Mouse (Mus musculus) intestine, embryonic 16.5 days (tissue): ENCODE results near the gene Atp5j2. TPM values are rescaled to one million over a fixed set of nuclear protein-coding genes. Genes with fewer than 3 reads are reported as not detected.

ENCODE experiments used
- ATAC-seq: fragments of 200-750 bp; cut with Nextera tagmentation; 2 replicates; pipeline ENCODE4 v1.8.0; 2017; ENCODE audit warnings: moderate TSS enrichment, moderate library complexity
- H3K27ac ChIP-seq: fragments of 300-500 bp; sonication (generic); 2 replicates; pipeline ENCODE4 v1.5.1; 2014; ENCODE audit warnings: mild to moderate bottlenecking, low read length
- H3K27me3 ChIP-seq: fragments of 300-500 bp; sonication (generic); replicated peaks from 2 replicates; pipeline ENCODE4 v1.6.1; 2014; ENCODE audit warnings: low read length, control low read depth, mixed read lengths; ENCODE audit not compliant: control insufficient read depth, insufficient read depth
- H3K36me3 ChIP-seq: fragments of 300-500 bp; sonication (generic); 2 replicates; pipeline ENCODE4 v1.6.1; 2014; ENCODE audit warnings: low read length, control low read depth; ENCODE audit not compliant: control insufficient read depth, insufficient read depth
- H3K4me1 ChIP-seq: fragments of 300-500 bp; sonication (generic); 2 replicates; pipeline ENCODE4 v1.6.1; 2014; ENCODE audit warnings: low read length, control low read depth, mixed read lengths; ENCODE audit not compliant: control insufficient read depth, insufficient read depth
- H3K4me2 ChIP-seq: fragments of 300-500 bp; sonication (generic); 2 replicates; pipeline ENCODE4 v1.6.1; 2014; ENCODE audit warnings: low read depth, low read length, control low read depth
- H3K4me3 ChIP-seq: fragments of 300-500 bp; sonication (generic); 2 replicates; pipeline ENCODE4 v1.5.1; 2014; ENCODE audit warnings: mild to moderate bottlenecking, low read length
- H3K9ac ChIP-seq: fragments of 300-500 bp; sonication (generic); 2 replicates; pipeline ENCODE4 v1.6.1; 2014; ENCODE audit warnings: low read depth, low read length
- H3K9me3 ChIP-seq: fragments of 300-500 bp; sonication (generic); 2 replicates; pipeline ENCODE4 v1.6.1; 2016; ENCODE audit warnings: low read length, control low read depth; ENCODE audit not compliant: control insufficient read depth
- WGBS: fragments of 180-500 bp; shearing (Covaris S2); extraction: QIAGEN DNeasy Blood & Tissue Kit; methylation state at CpG from one replicate; pipeline ENCODE4 v1.1.7; 2014; 5-methylcytosine and 5-hydroxymethylcytosine counted together
- polyA plus RNA-seq: library from polyadenylated mRNA; unstranded; fragments of >200 nt; fragmentation: Nextera tagmentation; extraction: Ambion mirVana; gene quantifications from 2 replicates; pipeline ENCODE4 v1.2.1, GENCODE M21; 2015

Atp5j2 gene
- polyA plus RNA-seq, 1 experiment from 2014 or later = 956 TPM

DNA sequence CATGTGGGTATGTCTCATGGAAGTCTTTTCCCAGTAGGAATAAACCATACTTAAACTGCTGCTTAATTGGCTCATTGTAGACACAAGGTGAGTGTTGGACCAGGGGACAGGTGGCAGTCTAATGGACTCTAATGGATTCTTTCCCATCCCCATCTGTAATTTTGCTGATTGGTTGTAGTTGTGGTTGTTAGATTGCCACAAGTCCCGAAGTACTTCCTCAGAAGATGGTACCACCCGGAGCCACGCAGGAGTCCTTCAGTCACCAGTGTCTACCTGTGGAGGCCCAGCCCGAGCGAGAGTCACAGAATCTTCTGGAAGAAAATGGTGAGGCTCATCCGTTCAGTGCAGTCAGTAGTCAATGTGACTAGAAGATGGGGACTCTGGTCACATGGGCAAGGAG lies 15.5 kb upstream of the Atp5j2 start:
- Histone ChIP-seq H3K4me2 (no peak overlapping the region), H3K9ac (no peak overlapping the region), H3K9me3 (no peaks in the 10 kb centered on the region), H3K27me3 (no peaks in the 10 kb centered on the region), H3K4me1 (peaks cover 11% of the 10 kb centered on the region), H3K4me3 (no peak overlapping the region), H3K27ac (no peak overlapping the region), H3K36me3 (no peaks in the 10 kb centered on the region)
- 96% methylated on average over 6 of the region's 6 CpGs for WGBS
- no peak for ATAC-seq

GRCm38 (mm10) chr5:145205041-145205440 lies 13.2 kb upstream of the Atp5j2 start:
- no peaks in the 10 kb centered on the region for H3K36me3 ChIP-seq
- peaks cover 20% of the 10 kb centered on the region for H3K4me1 ChIP-seq
- H3K27ac ChIP-seq = no peak overlapping the region
- ATAC-seq = no peak
- 16% methylated on average over 9 of the region's 9 CpGs for WGBS
- H3K9me3 ChIP-seq = no peaks in the 10 kb centered on the region
- H3K4me2 ChIP-seq = peak overlapping the region; percentile 67
- peak overlapping the region; percentile 57; the same call in 1 of the 2 replicates for H3K9ac ChIP-seq
- H3K4me3 ChIP-seq = peak overlapping the region; percentile 36
- no peaks in the 10 kb centered on the region for H3K27me3 ChIP-seq

DNA sequence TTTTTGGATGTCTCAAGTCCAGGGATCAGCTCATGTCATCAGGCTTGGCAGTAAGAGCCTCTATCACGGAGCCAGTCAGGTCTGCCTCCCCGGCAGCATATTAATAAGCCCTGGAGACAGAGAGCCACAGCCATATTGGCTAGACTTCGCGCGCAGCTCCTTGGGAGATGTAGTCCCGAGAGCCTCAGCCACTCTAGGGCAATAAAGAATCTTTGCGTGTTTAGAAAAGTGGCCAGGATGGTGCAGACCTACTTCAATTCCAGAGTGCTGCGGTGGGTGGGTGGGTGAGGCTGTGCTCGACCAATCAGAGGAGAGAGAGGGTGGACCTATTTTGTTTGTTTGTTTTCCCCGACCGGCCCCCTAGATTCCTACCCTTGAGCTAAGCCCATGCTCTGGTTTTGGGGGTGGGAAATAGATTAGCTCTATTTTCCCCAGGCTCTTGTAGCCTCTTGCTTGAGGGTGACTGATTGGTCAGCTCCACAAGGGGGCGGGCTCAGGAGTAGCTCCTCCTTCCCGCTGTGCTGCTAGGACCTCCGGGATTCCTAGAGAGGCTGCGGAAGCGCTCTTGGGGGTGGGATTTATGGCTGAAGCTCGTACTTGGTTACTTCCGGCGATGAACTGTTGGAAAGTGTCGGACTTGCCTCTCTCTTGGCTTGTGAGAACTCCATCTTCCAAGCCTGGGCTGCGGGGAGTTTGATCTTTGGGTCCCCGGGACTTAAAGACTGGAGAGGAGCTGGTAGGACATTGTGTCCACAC lies 12.3 kb upstream of the Atp5j2 start, which contains the start of gene Zkscan5:
TSS of gene Zkscan5 (plus strand) at position 627 of the 756 bp plus-strand sequence.
- Histone ChIP-seq H3K4me3 (peak within 1 kb of the TSS; percentile 73), H3K4me1 (peaks cover 20% of the 10 kb centered on the region), H3K4me2 (peak within 1 kb of the TSS; percentile 67), H3K9me3 (no peaks in the 10 kb centered on the region), H3K27me3 (no peaks in the 10 kb centered on the region), H3K27ac (peak within 1 kb of the TSS; percentile 95), H3K9ac (peak within 1 kb of the TSS; percentile 73), H3K36me3 (no peaks in the 10 kb centered on the region)
- WGBS = under 1% methylated on average over 22 of the region's 22 CpGs
- ATAC-seq = peak; percentile 97

- no peak overlapping the region for H3K27ac ChIP-seq
- ATAC-seq = no peak
- 54% methylated on average over 3 of the region's 3 CpGs for WGBS
- peaks cover 20% of the 10 kb centered on the region for H3K4me1 ChIP-seq
- no peaks in the 10 kb centered on the region for H3K27me3 ChIP-seq
- no peaks in the 10 kb centered on the region for H3K36me3 ChIP-seq
- no peak overlapping the region for H3K4me3 ChIP-seq
- H3K9ac ChIP-seq = no peak overlapping the region
- H3K9me3 ChIP-seq = no peaks in the 10 kb centered on the region
- no peak overlapping the region for H3K4me2 ChIP-seq
Measured at GRCm38 (mm10) chr5:145202446-145202845, 10.6 kb upstream of the Atp5j2 start.

- Histone ChIP-seq H3K27ac (peak within 1 kb of the TSS; percentile 75), H3K4me1 (peaks cover 20% of the 10 kb centered on the region), H3K36me3 (no peaks in the 10 kb centered on the region), H3K9ac (peak within 1 kb of the TSS; percentile 87), H3K4me3 (peak within 1 kb of the TSS; percentile 93), H3K4me2 (peak within 1 kb of the TSS; percentile 91), H3K27me3 (no peaks in the 10 kb centered on the region), H3K9me3 (no peaks in the 10 kb centered on the region)
- under 1% methylated on average over 37 of the region's 37 CpGs for WGBS
- ATAC-seq = peak; percentile 11
Measured at GRCm38 (mm10) chr5:145201321-145201991, 9.6 kb upstream of the Atp5j2 start, which contains the start of gene Zkscan14. Zkscan14 (minus strand) TSS chr5:145201868.

DNA sequence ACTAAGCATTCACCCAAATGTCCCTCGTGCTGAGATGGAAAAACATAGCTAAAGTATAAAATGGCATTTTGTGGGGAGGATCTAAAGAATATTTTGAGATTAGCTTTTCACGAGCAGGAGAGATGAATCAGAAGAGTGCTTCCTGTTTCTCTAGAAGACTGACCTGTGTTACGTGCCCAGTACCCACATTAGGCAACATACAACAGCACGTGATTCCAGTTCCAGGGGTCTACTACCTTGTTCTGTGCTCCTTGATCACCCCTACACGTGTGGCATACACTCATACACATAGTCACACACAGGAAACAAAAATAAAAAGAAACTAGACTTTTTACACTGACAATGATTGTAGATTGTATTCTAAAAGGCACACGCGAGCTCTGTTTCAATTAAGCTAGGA lies 8.5 kb upstream of the Atp5j2 start:
- Histone ChIP-seq H3K4me2 (peak overlapping the region; percentile 12), H3K4me1 (peaks cover 13% of the 10 kb centered on the region), H3K9ac (no peak overlapping the region), H3K36me3 (no peaks in the 10 kb centered on the region), H3K27ac (no peak overlapping the region), H3K9me3 (no peaks in the 10 kb centered on the region), H3K27me3 (no peaks in the 10 kb centered on the region), H3K4me3 (peak overlapping the region; percentile 93; the same call in 1 of the 2 replicates)
- no peak for ATAC-seq
- 71% methylated on average over 7 of the region's 7 CpGs for WGBS

- peak overlapping the region; percentile 63 for H3K4me2 ChIP-seq
- WGBS = under 1% methylated on average over 41 of the region's 41 CpGs
- no peaks in the 10 kb centered on the region for H3K9me3 ChIP-seq
- H3K36me3 ChIP-seq = peaks cover 18% of the 10 kb centered on the region; the same call in 1 of the 2 replicates
- peak overlapping the region; percentile 82 for H3K4me3 ChIP-seq
- peaks cover 11% of the 10 kb centered on the region for H3K4me1 ChIP-seq
- H3K9ac ChIP-seq = peak overlapping the region; percentile 94
- no peaks in the 10 kb centered on the region for H3K27me3 ChIP-seq
- ATAC-seq = peak; percentile 91
- H3K27ac ChIP-seq = peak overlapping the region; percentile 87
Measured at GRCm38 (mm10) chr5:145190875-145191798, 725 bp downstream of the Atp5j2 start.

DNA sequence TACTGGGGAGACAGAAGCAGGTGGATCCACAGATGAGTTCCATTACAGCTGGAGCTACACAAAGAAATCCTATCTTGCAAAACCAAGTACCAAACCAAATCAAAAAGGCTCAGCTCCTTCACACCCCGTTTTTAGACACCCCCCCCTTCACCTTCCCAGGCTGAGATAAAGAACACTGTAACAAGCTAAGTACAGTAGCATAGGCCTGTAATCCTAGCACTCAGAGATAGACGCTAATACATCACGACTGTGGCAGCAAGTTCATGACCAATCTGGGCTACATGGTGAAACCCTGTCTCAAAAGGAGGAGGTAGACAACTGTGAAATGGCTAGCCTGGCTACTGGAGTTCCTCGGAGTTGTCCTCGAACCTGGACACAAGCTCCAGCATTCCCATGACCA lies 1.5 kb downstream of the Atp5j2 start:
- peak overlapping the region; percentile 82 for H3K4me3 ChIP-seq
- H3K4me1 ChIP-seq = peaks cover 11% of the 10 kb centered on the region
- H3K36me3 ChIP-seq = peaks cover 18% of the 10 kb centered on the region
- ATAC-seq = peak; percentile 2; the same call in 1 of the 2 replicates
- no peaks in the 10 kb centered on the region for H3K9me3 ChIP-seq
- H3K27ac ChIP-seq = peak overlapping the region; percentile 87; the same call in 1 of the 2 replicates
- 41% methylated on average over 5 of the region's 5 CpGs for WGBS
- peak overlapping the region; percentile 63 for H3K4me2 ChIP-seq
- no peaks in the 10 kb centered on the region for H3K27me3 ChIP-seq
- H3K9ac ChIP-seq = peak overlapping the region; percentile 94
